Mouse (Mus musculus) cerebellum, adult 9-11 months (tissue): ENCODE measurements around the gene C1qtnf4.

Experiments
- DNase-seq: peaks from one replicate; pipeline ENCODE4 v3.0.0; 2022

C1qtnf4 gene

DNA sequence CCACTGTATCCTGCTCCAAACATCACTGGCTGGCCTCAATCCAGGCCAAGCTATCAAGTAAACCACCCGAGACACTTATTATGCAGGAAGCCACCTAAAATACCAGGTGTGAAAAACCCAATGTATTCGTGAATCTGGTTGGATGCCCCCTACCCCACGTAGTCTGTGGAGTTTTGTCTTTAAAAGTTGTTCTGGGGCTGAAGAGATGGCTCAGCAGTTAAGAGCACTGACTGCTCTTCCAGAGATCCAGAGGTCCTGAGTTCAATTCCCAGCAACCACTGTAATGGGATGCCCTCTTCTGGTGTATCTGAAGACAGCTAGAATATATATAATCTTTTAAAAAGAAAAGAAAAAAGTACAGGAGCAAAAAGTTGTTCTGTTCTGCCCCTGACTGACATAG, 52.7 kb downstream of the C1qtnf4 start:
- no peak for DNase-seq

DNA sequence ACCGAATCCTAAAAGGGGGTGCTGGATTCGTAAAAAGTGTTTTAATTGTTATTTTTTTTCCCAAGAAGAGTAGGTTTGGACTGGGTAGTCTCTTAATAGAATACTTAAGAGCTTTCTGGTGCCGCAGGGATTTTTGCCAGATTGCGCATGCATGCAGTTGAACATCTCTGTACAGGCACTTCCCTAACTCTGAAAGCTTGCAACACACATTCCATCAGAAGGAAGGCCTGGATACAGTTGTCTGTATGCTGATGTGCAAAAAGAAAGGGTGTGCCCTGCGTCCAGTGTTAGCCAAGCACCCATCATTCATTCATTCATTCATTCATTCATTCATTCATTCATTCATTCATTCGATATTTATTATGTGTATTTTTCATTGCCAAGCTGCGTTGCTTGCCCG, 54.1 kb downstream of the C1qtnf4 start:
- no peak for DNase-seq
